Mouse (Mus musculus) MEL (cell line): ENCODE data around the gene Zwilch.

ENCODE experiments used
- CHD1 ChIP-seq: IDR thresholded peaks from 2 replicates; pipeline ENCODE4 v1.6.1; 2012; ENCODE audit warnings: low read depth, mild to moderate bottlenecking, inconsistent platforms, low read length, improper control_type of control experiment
- CTCF ChIP-seq, 3 experiments: IDR thresholded peaks in 2 of 3; conservative IDR thresholded peaks in 1 of 3; 2 replicates each; pipeline ENCODE4 v1.5.1; 2011 to 2012; ENCODE audit warnings: low read length in 3 of 3, low read depth in 2 of 3, mild to moderate bottlenecking in 2 of 3, improper control_type of control experiment in 1 of 3, inconsistent platforms in 1 of 3, mixed read lengths in 1 of 3, moderate library complexity in 1 of 3; ENCODE audit not compliant: control insufficient read depth in 1 of 3, insufficient read depth in 1 of 3, poor library complexity in 1 of 3, severe bottlenecking in 1 of 3
- GABPA ChIP-seq: IDR thresholded peaks from 2 replicates; pipeline ENCODE4 v1.6.1; 2012; ENCODE audit warnings: low read depth, mild to moderate bottlenecking, inconsistent platforms, low read length, improper control_type of control experiment, moderate library complexity
- TCF12 ChIP-seq: IDR thresholded peaks from 2 replicates; pipeline ENCODE4 v1.6.1; 2014; ENCODE audit warnings: low read depth, mild to moderate bottlenecking, inconsistent platforms, low read length, improper control_type of control experiment, moderate library complexity
- ZC3H11A ChIP-seq: IDR thresholded peaks from 2 replicates; pipeline ENCODE4 v1.6.1; 2012; ENCODE audit warnings: low read depth, mild to moderate bottlenecking, inconsistent platforms, low read length, improper control_type of control experiment

DNA sequence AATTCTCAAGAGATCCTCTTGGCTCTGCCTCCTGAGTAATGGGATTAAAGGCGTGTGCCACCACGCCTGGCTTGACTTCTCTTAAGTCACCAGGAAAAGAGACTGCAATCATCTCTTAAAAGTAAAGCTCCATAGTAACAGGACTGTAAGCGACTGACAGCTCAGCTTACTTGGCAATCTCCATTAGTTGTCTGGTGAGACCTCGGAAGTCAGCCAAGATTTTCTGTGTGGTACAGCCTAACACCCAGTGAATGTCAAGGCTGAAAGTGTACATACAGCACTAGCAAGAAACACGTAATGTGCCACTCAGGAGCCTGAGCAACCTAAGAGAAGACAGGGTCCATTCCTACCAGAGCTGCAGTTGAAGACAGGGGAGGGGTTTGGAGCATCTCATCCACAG, 12.4 kb downstream of the Zwilch start:
- TF ChIP-seq CTCF (IDR thresholded peaks at IDR 0.05 in 2 of 3, conservative IDR thresholded peaks at IDR 0.05 in 1 of 3; ENCODE audit: control insufficient read depth in 1 of 3, insufficient read depth in 1 of 3, low read depth in 2 of 3, low read length in 3 of 3, poor library complexity in 1 of 3, severe bottlenecking in 1 of 3) (no peak), TCF12 (no peak), GABPA (no peak), ZC3H11A (no peak), CHD1 (no peak)
